Mouse (Mus musculus) midbrain, postnatal 0 days (tissue): ENCODE data around the gene Itga7. TPM values are rescaled to one million over a fixed set of nuclear protein-coding genes. Genes with fewer than 3 reads are reported as not detected.

Experiments
- ATAC-seq: fragments of 200-750 bp; cut with Nextera tagmentation; 2 replicates; pipeline ENCODE4 v1.8.0; 2017; ENCODE audit warnings: moderate number of reproducible peaks, mild to moderate bottlenecking, moderate TSS enrichment, moderate library complexity; ENCODE audit not compliant: low FRiP score
- DNase-seq: peaks from one replicate; pipeline ENCODE4 v3.0.0-alpha.2; 2015; ENCODE audit warnings: low spot score
- H3K27ac ChIP-seq: fragments of 300-500 bp; sonication (generic); 2 replicates; pipeline ENCODE4 v1.5.1; 2014; ENCODE audit warnings: low read depth, mild to moderate bottlenecking, low read length, mixed read lengths
- H3K27me3 ChIP-seq: fragments of 300-500 bp; sonication (generic); 2 replicates; pipeline ENCODE4 v1.6.1; 2014; ENCODE audit warnings: low read length, control low read depth, mixed read lengths; ENCODE audit not compliant: insufficient read depth
- H3K36me3 ChIP-seq: fragments of 300-500 bp; sonication (generic); 2 replicates; pipeline ENCODE4 v1.6.1; 2014; ENCODE audit warnings: low read length, control low read depth, mixed read lengths; ENCODE audit not compliant: insufficient read depth
- H3K4me1 ChIP-seq: fragments of 300-500 bp; sonication (generic); 2 replicates; pipeline ENCODE4 v1.6.1; 2014; ENCODE audit warnings: mild to moderate bottlenecking, control low read depth, antibody characterized with exemption, low read length, mixed read lengths; ENCODE audit not compliant: insufficient read depth
- H3K4me2 ChIP-seq: fragments of 300-500 bp; sonication (generic); 2 replicates; pipeline ENCODE4 v1.6.1; 2014; ENCODE audit warnings: low read depth, mild to moderate bottlenecking, low read length, mixed read lengths; ENCODE audit not compliant: poor library complexity, severe bottlenecking
- H3K4me3 ChIP-seq: fragments of 300-500 bp; sonication (generic); 2 replicates; pipeline ENCODE4 v1.5.1; 2014; ENCODE audit warnings: low read depth, mild to moderate bottlenecking, low read length, moderate library complexity
- H3K9ac ChIP-seq: fragments of 300-500 bp; sonication (generic); replicated peaks from 2 replicates; pipeline ENCODE4 v1.6.1; 2014; ENCODE audit warnings: mild to moderate bottlenecking, low read length, moderate library complexity, mixed read lengths; ENCODE audit not compliant: poor library complexity, severe bottlenecking
- H3K9me3 ChIP-seq: fragments of 300-500 bp; sonication (generic); 2 replicates; pipeline ENCODE4 v1.6.1; 2016; ENCODE audit warnings: low read length, control low read depth
- CTCF ChIP-seq: IDR thresholded peaks from 2 replicates; pipeline ENCODE4 v1.5.1; 2016; ENCODE audit warnings: antibody characterized with exemption, mild to moderate bottlenecking
- WGBS: fragments of 180-500 bp; shearing (Covaris S2); extraction: QIAGEN DNeasy Blood & Tissue Kit; methylation state at CpG from one replicate; pipeline ENCODE4 v1.1.7; 2014; 5-methylcytosine and 5-hydroxymethylcytosine counted together
- polyA plus RNA-seq: library from polyadenylated mRNA; unstranded; fragments of >200 nt; fragmentation: Nextera tagmentation; extraction: Ambion mirVana; gene quantifications from 2 replicates; pipeline ENCODE4 v1.2.1, GENCODE M21; 2015
- total RNA-seq: library from RNA; depleted of rRNA; stranded (reverse); fragments of >200 nt; gene quantifications from 2 replicates; pipeline ENCODE4 v1.2.3, GENCODE M21; 2014

Gene Itga7
- total and polyA plus RNA-seq, 2 experiments from 2014 or later = 13.6 to 23.3 TPM

- peaks cover 10% of the 10 kb centered on the region; the same call in 1 of the 2 replicates for H3K27me3 ChIP-seq
- 83% methylated on average over 6 of the region's 6 CpGs for WGBS
- H3K4me2 ChIP-seq = no peak overlapping the region
- no peaks in the 10 kb centered on the region for H3K9me3 ChIP-seq
- H3K9ac ChIP-seq = no peak overlapping the region
- DNase-seq = no peak
- no peak overlapping the region for H3K27ac ChIP-seq
- no peaks in the 10 kb centered on the region for H3K36me3 ChIP-seq
- H3K4me1 ChIP-seq = no peaks in the 10 kb centered on the region
- ATAC-seq = no peak
- TF ChIP-seq CTCF = no peak
- no peak overlapping the region for H3K4me3 ChIP-seq
Observed at GRCm38 (mm10) chr10:128899759-128900490, 33.7 kb upstream of the Itga7 start.

- Histone ChIP-seq H3K27ac (no peak within 1 kb of the TSS), H3K9me3 (no peaks in the 10 kb centered on the region), H3K27me3 (peaks cover 9% of the 10 kb centered on the region; the same call in 1 of the 2 replicates), H3K36me3 (no peaks in the 10 kb centered on the region), H3K9ac (no peak within 1 kb of the TSS), H3K4me1 (no peaks in the 10 kb centered on the region), H3K4me3 (no peak within 1 kb of the TSS), H3K4me2 (no peak within 1 kb of the TSS)
- DNase-seq = no peak
- no peak for TF ChIP-seq CTCF
- 85% methylated on average over 3 of the region's 3 CpGs for WGBS
- no peak for ATAC-seq
Observed at GRCm38 (mm10) chr10:128900698-128901097, 32.9 kb upstream of the Itga7 start, which contains the start of gene Cd63. TSS of gene Cd63 (plus strand) at chr10:128900989.

GRCm38 (mm10) chr10:128901409-128901808 lies 32.2 kb upstream of the Itga7 start:
- 81% methylated on average over 1 of the region's 1 CpGs for WGBS
- DNase-seq (no peak), ATAC-seq (no peak)
- Histone ChIP-seq H3K9ac (no peak overlapping the region), H3K4me3 (no peak overlapping the region), H3K4me2 (no peak overlapping the region), H3K9me3 (no peaks in the 10 kb centered on the region), H3K27me3 (0 out of 2 replicates have a peak, but pooled peaks cover 4% of the 10 kb centered on the region), H3K36me3 (no peaks in the 10 kb centered on the region), H3K4me1 (no peaks in the 10 kb centered on the region), H3K27ac (no peak overlapping the region)
- TF ChIP-seq CTCF = no peak

GRCm38 (mm10) chr10:128902409-128902988 lies 31.1 kb upstream of the Itga7 start:
- no peak overlapping the region for H3K27ac ChIP-seq
- H3K9me3 ChIP-seq = no peaks in the 10 kb centered on the region
- H3K36me3 ChIP-seq = no peaks in the 10 kb centered on the region
- H3K4me3 ChIP-seq = no peak overlapping the region
- H3K4me1 ChIP-seq = no peaks in the 10 kb centered on the region
- TF ChIP-seq CTCF = no peak
- no peak overlapping the region for H3K9ac ChIP-seq
- WGBS = 71% methylated on average over 3 of the region's 3 CpGs
- H3K27me3 ChIP-seq = no peaks in the 10 kb centered on the region
- ATAC-seq = no peak
- H3K4me2 ChIP-seq = no peak overlapping the region
- no peak for DNase-seq

GRCm38 (mm10) chr10:128904812-128905211 lies 28.8 kb upstream of the Itga7 start:
- no peak for DNase-seq
- no peaks in the 10 kb centered on the region for H3K36me3 ChIP-seq
- no peak for ATAC-seq
- no peak for TF ChIP-seq CTCF
- no peaks in the 10 kb centered on the region for H3K9me3 ChIP-seq
- H3K27ac ChIP-seq = no peak overlapping the region
- no peaks in the 10 kb centered on the region for H3K4me1 ChIP-seq
- H3K4me3 ChIP-seq = no peak overlapping the region
- 72% methylated on average over 5 of the region's 5 CpGs for WGBS
- no peaks in the 10 kb centered on the region for H3K27me3 ChIP-seq
- H3K4me2 ChIP-seq = no peak overlapping the region
- H3K9ac ChIP-seq = no peak overlapping the region

- ATAC-seq (no peak), DNase-seq (no peak)
- Histone ChIP-seq H3K4me3 (peak overlapping the region; percentile 83), H3K36me3 (no peaks in the 10 kb centered on the region), H3K27me3 (no peaks in the 10 kb centered on the region), H3K4me1 (peaks cover 5% of the 10 kb centered on the region; the same call in 1 of the 2 replicates), H3K9ac (peak overlapping the region; percentile 77; the same call in 1 of the 2 replicates), H3K4me2 (peak overlapping the region; percentile 73), H3K9me3 (no peaks in the 10 kb centered on the region), H3K27ac (peak overlapping the region; percentile 49)
- TF ChIP-seq CTCF = no peak
- 53% methylated on average over 13 of the region's 13 CpGs for WGBS
Observed at GRCm38 (mm10) chr10:128908778-128909448, 24.7 kb upstream of the Itga7 start.
